Mouse (Mus musculus): ENCODE measurements around the gene Myo6.

Gene Myo6

GRCm38 (mm10) chr9:80163126-80163723, 1.6 kb upstream of the Myo6 start:
- no peak overlapping the region for H3K4me3 ChIP-seq (replicated peaks; ENCODE audit: low read length)
- peaks cover 4% of the 10 kb centered on the region; the same call in 1 of the 2 replicates for H3K4me1 ChIP-seq (replicated peaks; ENCODE audit: low read depth, low read length)
- no peaks in the 10 kb centered on the region for H3K36me3 ChIP-seq (ENCODE audit: insufficient read depth, low read length)
- no peak for TF ChIP-seq NANOG (IDR thresholded peaks at IDR 0.05; ENCODE audit: borderline replicate concordance, low read length)
- no peak for TF ChIP-seq POU5F1 (IDR thresholded peaks at IDR 0.05; ENCODE audit: borderline replicate concordance, low read length)
- no peak for TF ChIP-seq CTCF (conservative IDR thresholded peaks at IDR 0.05; ENCODE audit: low read length)
- H3K9me3 ChIP-seq (ENCODE audit: low read length) = no peaks in the 10 kb centered on the region
- H3K27me3 ChIP-seq (ENCODE audit: insufficient read depth, low read length) = 0 out of 2 replicates have a peak, but pooled peaks cover 14% of the 10 kb centered on the region

DNA sequence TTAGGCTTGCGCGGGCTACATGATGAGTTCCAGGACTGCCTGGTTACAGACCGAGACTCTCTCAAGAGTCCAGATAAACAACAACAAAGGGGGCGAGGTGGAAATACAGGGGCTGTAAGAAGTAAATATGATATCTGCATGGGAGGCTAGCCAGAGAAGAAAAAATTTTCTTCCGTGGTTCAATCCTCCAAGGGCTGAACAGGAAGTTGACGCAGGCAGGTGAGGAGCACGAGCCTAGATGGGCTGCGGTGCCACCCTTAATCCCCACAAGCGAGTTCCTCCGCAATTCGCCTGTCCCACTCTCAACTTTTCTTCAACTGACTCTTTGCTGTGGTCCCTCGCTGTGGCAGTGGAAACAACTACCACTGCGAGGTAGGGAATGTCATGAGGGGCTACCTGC, 640 bp upstream of the Myo6 start:
- Histone ChIP-seq H3K9me3 (ENCODE audit: low read length) (no peaks in the 10 kb centered on the region), H3K4me3 (replicated peaks; ENCODE audit: low read length) (peak overlapping the region; percentile 90), H3K4me1 (replicated peaks; ENCODE audit: low read depth, low read length) (peaks cover 4% of the 10 kb centered on the region; the same call in 1 of the 2 replicates), H3K27me3 (ENCODE audit: insufficient read depth, low read length) (0 out of 2 replicates have a peak, but pooled peaks cover 14% of the 10 kb centered on the region), H3K36me3 (ENCODE audit: insufficient read depth, low read length) (no peaks in the 10 kb centered on the region)
- TF ChIP-seq NANOG (IDR thresholded peaks at IDR 0.05; ENCODE audit: borderline replicate concordance, low read length) (no peak), CTCF (conservative IDR thresholded peaks at IDR 0.05; ENCODE audit: low read length) (no peak), POU5F1 (IDR thresholded peaks at IDR 0.05; ENCODE audit: borderline replicate concordance, low read length) (no peak)

DNA sequence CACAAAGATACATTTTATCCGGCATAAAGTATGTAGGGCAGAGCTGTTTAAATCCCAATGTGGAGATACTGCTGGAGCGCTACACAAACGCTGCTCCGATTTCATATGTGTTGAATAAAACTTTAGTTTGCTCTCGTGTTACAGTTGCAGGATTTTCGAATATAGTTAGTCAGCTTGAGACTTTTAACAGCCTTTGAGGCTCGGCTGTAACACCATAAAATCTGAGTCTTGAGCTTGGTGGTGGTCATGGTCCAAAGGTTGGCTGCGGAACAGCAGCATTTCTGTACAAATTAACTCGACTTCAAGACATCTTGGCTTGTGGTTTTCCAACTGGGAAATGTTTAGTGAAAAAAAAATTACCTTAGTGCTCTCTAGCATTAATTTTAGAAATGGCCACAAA, 859 bp downstream of the Myo6 start:
- TF ChIP-seq NANOG (IDR thresholded peaks at IDR 0.05; ENCODE audit: borderline replicate concordance, low read length) = no peak
- TF ChIP-seq CTCF (conservative IDR thresholded peaks at IDR 0.05; ENCODE audit: low read length) = no peak
- TF ChIP-seq POU5F1 (IDR thresholded peaks at IDR 0.05; ENCODE audit: borderline replicate concordance, low read length) = no peak
- Histone ChIP-seq H3K4me1 (replicated peaks; ENCODE audit: low read depth, low read length) (peaks cover 4% of the 10 kb centered on the region; the same call in 1 of the 2 replicates), H3K4me3 (replicated peaks; ENCODE audit: low read length) (peak overlapping the region; percentile 90), H3K27me3 (ENCODE audit: insufficient read depth, low read length) (0 out of 2 replicates have a peak, but pooled peaks cover 14% of the 10 kb centered on the region), H3K36me3 (ENCODE audit: insufficient read depth, low read length) (no peaks in the 10 kb centered on the region), H3K9me3 (ENCODE audit: low read length) (no peaks in the 10 kb centered on the region)

DNA sequence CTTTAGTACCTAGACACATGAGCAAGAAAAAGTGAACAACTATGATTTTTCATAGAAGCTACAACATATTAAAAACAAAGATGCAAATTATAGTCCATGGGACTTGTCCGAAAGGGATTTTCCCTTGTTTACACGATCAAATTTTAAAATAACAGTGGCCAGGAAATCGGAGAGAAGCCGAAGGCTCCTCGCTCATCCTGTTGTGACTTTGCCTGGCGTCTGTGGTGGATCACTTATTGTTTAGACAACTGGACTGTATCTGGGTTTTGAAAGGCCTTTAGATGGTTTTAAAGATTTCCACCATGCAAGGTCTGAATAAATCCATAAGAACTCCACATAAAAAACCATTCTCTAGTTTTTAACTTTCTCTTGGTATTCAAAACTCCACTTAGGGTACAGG, 1.6 kb downstream of the Myo6 start:
- Histone ChIP-seq H3K36me3 (ENCODE audit: insufficient read depth, low read length) (no peaks in the 10 kb centered on the region), H3K4me3 (replicated peaks; ENCODE audit: low read length) (no peak overlapping the region), H3K4me1 (replicated peaks; ENCODE audit: low read depth, low read length) (peaks cover 4% of the 10 kb centered on the region; the same call in 1 of the 2 replicates), H3K27me3 (ENCODE audit: insufficient read depth, low read length) (0 out of 2 replicates have a peak, but pooled peaks cover 14% of the 10 kb centered on the region), H3K9me3 (ENCODE audit: low read length) (no peaks in the 10 kb centered on the region)
- TF ChIP-seq POU5F1 (IDR thresholded peaks at IDR 0.05; ENCODE audit: borderline replicate concordance, low read length) = no peak
- no peak for TF ChIP-seq CTCF (conservative IDR thresholded peaks at IDR 0.05; ENCODE audit: low read length)
- no peak for TF ChIP-seq NANOG (IDR thresholded peaks at IDR 0.05; ENCODE audit: borderline replicate concordance, low read length)

DNA sequence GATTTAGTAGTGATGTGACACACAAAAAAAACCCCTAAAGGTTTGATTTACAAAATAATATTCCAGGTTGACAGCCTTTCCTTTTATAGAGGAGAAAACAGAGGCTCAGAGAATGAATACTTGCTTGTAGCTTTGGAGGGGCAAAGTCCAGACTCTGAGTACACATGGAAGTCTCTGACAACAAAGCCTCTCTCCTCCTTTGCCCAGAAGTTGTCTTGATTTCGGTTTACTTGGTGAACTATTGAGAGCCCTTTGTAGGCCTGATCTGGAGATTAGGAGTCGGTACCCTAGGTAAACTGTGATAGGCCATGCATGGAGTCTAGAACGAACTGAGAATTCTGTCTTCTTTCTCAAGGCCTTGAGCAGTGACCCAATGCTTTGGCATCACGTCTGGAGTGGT, 2.3 kb downstream of the Myo6 start:
- Histone ChIP-seq H3K4me1 (replicated peaks; ENCODE audit: low read depth, low read length) (peaks cover 4% of the 10 kb centered on the region; the same call in 1 of the 2 replicates), H3K36me3 (ENCODE audit: insufficient read depth, low read length) (no peaks in the 10 kb centered on the region), H3K27me3 (ENCODE audit: insufficient read depth, low read length) (0 out of 2 replicates have a peak, but pooled peaks cover 8% of the 10 kb centered on the region), H3K4me3 (replicated peaks; ENCODE audit: low read length) (no peak overlapping the region), H3K9me3 (ENCODE audit: low read length) (no peaks in the 10 kb centered on the region)
- TF ChIP-seq POU5F1 (IDR thresholded peaks at IDR 0.05; ENCODE audit: borderline replicate concordance, low read length) = no peak
- no peak for TF ChIP-seq CTCF (conservative IDR thresholded peaks at IDR 0.05; ENCODE audit: low read length)
- no peak for TF ChIP-seq NANOG (IDR thresholded peaks at IDR 0.05; ENCODE audit: borderline replicate concordance, low read length)

DNA sequence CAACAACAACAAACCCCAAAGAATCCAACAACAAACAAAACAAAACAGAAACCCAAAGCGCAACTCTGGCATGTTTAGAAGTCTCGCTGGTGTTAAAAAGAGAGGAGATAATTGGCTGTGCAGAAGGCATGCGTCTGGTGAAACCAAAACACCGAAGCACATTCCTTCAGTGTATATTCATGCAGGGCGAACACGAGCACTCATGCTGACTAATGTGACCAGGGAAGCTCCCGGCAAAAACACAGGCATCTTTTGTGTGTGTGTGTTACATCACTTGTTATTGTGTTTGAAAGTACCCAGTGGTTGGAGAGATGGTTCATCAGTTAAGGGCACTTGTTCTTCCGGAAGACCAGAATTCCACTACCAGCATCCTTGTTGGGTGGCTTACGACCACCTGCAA, 4.7 kb downstream of the Myo6 start:
- Histone ChIP-seq H3K36me3 (ENCODE audit: insufficient read depth, low read length) (no peaks in the 10 kb centered on the region), H3K4me1 (replicated peaks; ENCODE audit: low read depth, low read length) (no peaks in the 10 kb centered on the region), H3K4me3 (replicated peaks; ENCODE audit: low read length) (no peak overlapping the region), H3K9me3 (ENCODE audit: low read length) (no peaks in the 10 kb centered on the region), H3K27me3 (ENCODE audit: insufficient read depth, low read length) (no peaks in the 10 kb centered on the region)
- no peak for TF ChIP-seq CTCF (conservative IDR thresholded peaks at IDR 0.05; ENCODE audit: low read length)
- no peak for TF ChIP-seq NANOG (IDR thresholded peaks at IDR 0.05; ENCODE audit: borderline replicate concordance, low read length)
- TF ChIP-seq POU5F1 (IDR thresholded peaks at IDR 0.05; ENCODE audit: borderline replicate concordance, low read length) = no peak

DNA sequence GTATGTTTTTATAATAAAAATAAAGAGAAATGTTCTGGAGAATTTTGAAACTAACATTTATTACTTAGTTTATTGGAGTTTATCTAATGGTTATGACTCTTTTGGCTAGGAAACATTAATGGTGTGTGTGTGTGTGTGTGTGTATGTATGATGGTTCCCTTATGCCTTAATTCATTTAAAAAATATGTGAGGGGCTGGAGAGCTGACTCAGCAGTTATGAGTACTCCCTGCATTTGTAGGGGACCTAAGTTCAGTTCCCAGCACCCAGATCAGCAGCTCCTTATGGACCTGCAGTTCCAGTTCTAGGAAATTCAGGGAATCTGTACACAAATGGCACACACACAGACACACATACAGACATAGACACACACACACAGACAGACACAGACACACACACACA, 6.4 kb downstream of the Myo6 start:
- no peaks in the 10 kb centered on the region for H3K9me3 ChIP-seq (ENCODE audit: low read length)
- H3K36me3 ChIP-seq (ENCODE audit: insufficient read depth, low read length) = no peaks in the 10 kb centered on the region
- no peak for TF ChIP-seq CTCF (conservative IDR thresholded peaks at IDR 0.05; ENCODE audit: low read length)
- no peak for TF ChIP-seq NANOG (IDR thresholded peaks at IDR 0.05; ENCODE audit: borderline replicate concordance, low read length)
- no peaks in the 10 kb centered on the region for H3K4me1 ChIP-seq (replicated peaks; ENCODE audit: low read depth, low read length)
- no peak overlapping the region for H3K4me3 ChIP-seq (replicated peaks; ENCODE audit: low read length)
- no peaks in the 10 kb centered on the region for H3K27me3 ChIP-seq (ENCODE audit: insufficient read depth, low read length)

GRCm38 (mm10) chr9:80172396-80173222, 7.8 kb downstream of the Myo6 start:
- Histone ChIP-seq H3K9me3 (ENCODE audit: low read length) (no peaks in the 10 kb centered on the region), H3K27me3 (ENCODE audit: insufficient read depth, low read length) (no peaks in the 10 kb centered on the region), H3K4me1 (replicated peaks; ENCODE audit: low read depth, low read length) (no peaks in the 10 kb centered on the region), H3K36me3 (ENCODE audit: insufficient read depth, low read length) (no peaks in the 10 kb centered on the region), H3K4me3 (replicated peaks; ENCODE audit: low read length) (no peak overlapping the region)
- no peak for TF ChIP-seq CTCF (conservative IDR thresholded peaks at IDR 0.05; ENCODE audit: low read length)
- TF ChIP-seq POU5F1 (IDR thresholded peaks at IDR 0.05; ENCODE audit: borderline replicate concordance, low read length) = no peak
- no peak for TF ChIP-seq NANOG (IDR thresholded peaks at IDR 0.05; ENCODE audit: borderline replicate concordance, low read length)
